Comparison of ENCODE assay signal across 8 mouse cellular contexts in genomic region chr14:18186883-18187417, GRCm38 (mm10). TPM values are rescaled to one million over a fixed set of nuclear protein-coding genes. Genes with fewer than 3 reads are reported as not detected.
A peak's percentile ranks its signal among the peaks of the same experiment; 100 is the strongest.
DNase-seq lines count a peak whose midpoint lies in the region.

No protein-coding gene starts in this region.

- H3K27ac ChIP-seq in heart, embryonic 10.5 days = no peak overlapping the region
- H3K27ac ChIP-seq in embryonic facial prominence, embryonic 10.5 days (replicated peaks) = no peak overlapping the region

- 40% methylated on average over 9 of the region's 9 CpGs for WGBS in heart, embryonic 10.5 days
- WGBS in embryonic facial prominence, embryonic 10.5 days = 47% methylated on average over 9 of the region's 9 CpGs

- intact Hi-C loops in heart, postnatal 10 days (cut with DNase I) = loop anchor here (2.0 to 5.0 kb wide), 2 partner anchors 530 to 784 kb away; no protein-coding TSS in a partner anchor
- intact Hi-C loops in gastrocnemius, postnatal 36 days (cut with DNase I) = no loop called here

- H3K27me3 ChIP-seq in heart, embryonic 10.5 days (ENCODE audit: insufficient read depth, poor library complexity, severe bottlenecking) = no peaks in the 10 kb centered on the region
- no peaks in the 10 kb centered on the region for H3K27me3 ChIP-seq in embryonic facial prominence, embryonic 10.5 days (replicated peaks; ENCODE audit: low read depth, poor library complexity, severe bottlenecking)

- no peaks in the 10 kb centered on the region for H3K4me1 ChIP-seq in heart, embryonic 10.5 days
- H3K4me1 ChIP-seq in embryonic facial prominence, embryonic 10.5 days = no peaks in the 10 kb centered on the region

- no peaks in the 10 kb centered on the region for H3K36me3 ChIP-seq in heart, embryonic 10.5 days
- no peaks in the 10 kb centered on the region for H3K36me3 ChIP-seq in embryonic facial prominence, embryonic 10.5 days (replicated peaks)

- H3K4me3 ChIP-seq in heart, embryonic 10.5 days = no peak overlapping the region
- H3K4me3 ChIP-seq in embryonic facial prominence, embryonic 10.5 days = no peak overlapping the region

- DNase-seq in heart, postnatal 10 days = peak; percentile 47 to 66
- DNase-seq in heart, embryonic 10.5 days (ENCODE audit: low spot score) = no peak
- DNase-seq in CD4-positive, CD25-positive, alpha-beta regulatory T cell, adult 2 months (ENCODE audit: low read depth, low spot score) = peak; percentile 80
- peak; percentile 59 for DNase-seq in ZHBTc4 (ENCODE audit: low read depth, low spot score)
- DNase-seq in embryonic facial prominence, embryonic 10.5 days (ENCODE audit: low spot score) = peak; percentile 42
- DNase-seq in layer of hippocampus, adult 9-11 months = peak; percentile 23
- DNase-seq in naive thymus-derived CD4-positive, alpha-beta T cell, adult 2 months (ENCODE audit: low read depth) = peak; percentile 74
- DNase-seq in gastrocnemius, postnatal 36 days = no peak

- no peaks in the 10 kb centered on the region for H3K9me3 ChIP-seq in heart, embryonic 10.5 days
- no peaks in the 10 kb centered on the region for H3K9me3 ChIP-seq in embryonic facial prominence, embryonic 10.5 days

RNA-seq across cellular contexts. Expression of gene Nr1d2, which starts 52.0 kb away (rescaled TPM):
- 10 to 100 TPM; 47.2 to 48.0 TPM for total RNA-seq in heart, postnatal 10 days (2021)
- 5.4 and 8.8 TPM in 2 replicates for polyA plus RNA-seq in heart, embryonic 10.5 days (2016; fragmentation: Nextera tagmentation; extraction: Ambion mirVana)
- polyA plus RNA-seq in embryonic facial prominence, embryonic 10.5 days (2016; fragmentation: Nextera tagmentation; extraction: Ambion mirVana) = 4.3 and 4.7 TPM in 2 replicates
- total RNA-seq in gastrocnemius, postnatal 36 days (2021) = 10 to 100 TPM; 81.7 to 94.1 TPM

Comparison
In these comparisons a context has a peak if more than half of its experiments do, and no peak if none do; other contexts are left out.
1. DNase-seq: peak in heart, postnatal 10 days (2 of 2), CD4-positive, CD25-positive, alpha-beta regulatory T cell, adult 2 months (single experiment), ZHBTc4 (single experiment), embryonic facial prominence, embryonic 10.5 days (single experiment), layer of hippocampus, adult 9-11 months (single experiment) and naive thymus-derived CD4-positive, alpha-beta T cell, adult 2 months (single experiment); none in heart, embryonic 10.5 days (single experiment) and gastrocnemius, postnatal 36 days (0 of 2).